Mouse (Mus musculus): ENCODE results near the gene Tbc1d20.

DNA sequence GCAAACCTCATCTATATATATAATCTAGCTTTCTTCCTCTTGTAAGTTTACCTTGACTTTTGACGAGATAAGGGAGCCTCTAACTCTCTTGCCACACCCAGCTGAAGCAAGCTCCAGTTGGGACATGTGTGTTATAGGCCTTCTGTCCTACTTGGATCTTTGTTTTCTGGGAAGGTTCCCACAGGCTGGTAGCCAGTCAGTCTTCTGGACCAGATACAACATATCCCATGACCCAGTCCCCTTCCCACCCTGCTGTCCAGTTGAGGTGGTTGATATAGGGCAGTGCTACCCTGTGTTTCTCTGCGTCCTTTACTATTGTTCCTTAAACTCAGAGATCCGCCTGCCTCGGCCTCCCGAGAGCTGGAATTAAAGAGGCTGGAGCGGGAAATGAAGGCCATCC is 11.9 kb downstream of the Tbc1d20 start:
- no peak for TF ChIP-seq POLR2A (IDR thresholded peaks at IDR 0.05; ENCODE audit: extremely low read depth, insufficient read depth, low read length)
- no peak for TF ChIP-seq CTCF (IDR thresholded peaks at IDR 0.05; ENCODE audit: low read depth, low read length)
